Mouse (Mus musculus) MEL (cell line): ENCODE results near the gene Fam222a. TPM values are rescaled to one million over a fixed set of nuclear protein-coding genes. Genes with fewer than 3 reads are reported as not detected.

Source experiments
- DNase-seq: peaks from one replicate; pipeline ENCODE4 v3.0.0; 2011; ENCODE audit warnings: low read depth, low spot score
- H3K27ac ChIP-seq: 2 replicates; pipeline ENCODE4 v1.5.1; 2012; ENCODE audit warnings: low read depth, mild to moderate bottlenecking, control low read depth, low read length, moderate library complexity; ENCODE audit not compliant: control insufficient read depth
- H3K27me3 ChIP-seq, 2 experiments: fragments of 150-350 bp in 1 of 2; sonication (generic) in 1 of 2; 2 replicates each; pipeline ENCODE4 v1.6.1; 2012; ENCODE audit warnings: low read length in 2 of 2, mild to moderate bottlenecking in 2 of 2, improper control_type of control experiment in 1 of 2, moderate library complexity in 1 of 2; ENCODE audit not compliant: insufficient read depth in 2 of 2, control insufficient read depth in 1 of 2
- H3K36me3 ChIP-seq, 2 experiments: 2 replicates each; pipeline ENCODE4 v1.6.1; 2012 to 2014; ENCODE audit warnings: low read length in 2 of 2, improper control_type of control experiment in 1 of 2, inconsistent platforms in 1 of 2, mild to moderate bottlenecking in 1 of 2; ENCODE audit not compliant: insufficient read depth in 2 of 2, control insufficient read depth in 1 of 2
- H3K4me1 ChIP-seq, 2 experiments: fragments of 150-350 bp in 1 of 2; sonication (generic) in 1 of 2; 2 replicates each; pipeline ENCODE4 v1.6.1; 2012; ENCODE audit warnings: low read length in 2 of 2, improper control_type of control experiment in 1 of 2, mild to moderate bottlenecking in 1 of 2; ENCODE audit not compliant: insufficient read depth in 2 of 2, control insufficient read depth in 1 of 2
- H3K4me3 ChIP-seq, 2 experiments: fragments of 150-350 bp in 1 of 2; sonication (generic) in 1 of 2; 2 replicates each; pipeline ENCODE4 v1.5.1; 2012; ENCODE audit warnings: low read depth in 2 of 2, low read length in 2 of 2, mild to moderate bottlenecking in 2 of 2, moderate library complexity in 2 of 2, control low read depth in 1 of 2, improper control_type of control experiment in 1 of 2; ENCODE audit not compliant: control insufficient read depth in 1 of 2, insufficient read depth in 1 of 2
- H3K79me2 ChIP-seq: 2 replicates; pipeline ENCODE4 v1.6.1; 2012; ENCODE audit warnings: mild to moderate bottlenecking, low read length, moderate library complexity; ENCODE audit not compliant: control insufficient read depth, poor library complexity, insufficient read depth
- H3K9ac ChIP-seq: 2 replicates; pipeline ENCODE4 v1.6.1; 2012; ENCODE audit warnings: low read depth, mild to moderate bottlenecking, control low read depth, low read length, moderate library complexity; ENCODE audit not compliant: control insufficient read depth, poor library complexity, severe bottlenecking
- H3K9me3 ChIP-seq: fragments of 150-350 bp; sonication (generic); replicated peaks from 2 replicates; pipeline ENCODE4 v1.6.1; 2012; ENCODE audit warnings: mild to moderate bottlenecking, low read length, improper control_type of control experiment, moderate library complexity; ENCODE audit not compliant: insufficient read depth
- BHLHE40 ChIP-seq: IDR thresholded peaks from 2 replicates; pipeline ENCODE4 v1.6.1; 2012; ENCODE audit warnings: low read depth, mild to moderate bottlenecking, inconsistent platforms, low read length, improper control_type of control experiment, borderline replicate concordance
- CHD1 ChIP-seq: IDR thresholded peaks from 2 replicates; pipeline ENCODE4 v1.6.1; 2012; ENCODE audit warnings: low read depth, mild to moderate bottlenecking, inconsistent platforms, low read length, improper control_type of control experiment
- ETS1 ChIP-seq: IDR thresholded peaks from 2 replicates; pipeline ENCODE4 v1.6.1; 2012; ENCODE audit warnings: low read depth, mild to moderate bottlenecking, inconsistent platforms, low read length, improper control_type of control experiment, moderate library complexity
- MAFK ChIP-seq: IDR thresholded peaks from 2 replicates; pipeline ENCODE4 v1.6.1; 2011; ENCODE audit warnings: low read depth, mild to moderate bottlenecking, low read length, improper control_type of control experiment, borderline replicate concordance
- MAZ ChIP-seq: IDR thresholded peaks from 2 replicates; pipeline ENCODE4 v1.6.1; 2012; ENCODE audit warnings: low read depth, mild to moderate bottlenecking, inconsistent platforms, low read length, improper control_type of control experiment
- MXI1 ChIP-seq: IDR thresholded peaks from 2 replicates; pipeline ENCODE4 v1.6.1; 2011; ENCODE audit warnings: mild to moderate bottlenecking, low read depth, low read length, improper control_type of control experiment
- MYC ChIP-seq: IDR thresholded peaks from 2 replicates; pipeline ENCODE4 v1.6.1; 2011; ENCODE audit warnings: low read depth, mild to moderate bottlenecking, low read length, improper control_type of control experiment, moderate library complexity
- NELFE ChIP-seq: IDR thresholded peaks from 2 replicates; pipeline ENCODE4 v1.6.1; 2011; ENCODE audit warnings: low read depth, low read length, improper control_type of control experiment
- NRF1 ChIP-seq: IDR thresholded peaks from 2 replicates; pipeline ENCODE4 v1.6.1; 2014; ENCODE audit warnings: low read depth, mild to moderate bottlenecking, inconsistent platforms, low read length, improper control_type of control experiment, moderate library complexity; ENCODE audit not compliant: poor library complexity, insufficient read depth, severe bottlenecking
- SMC3 ChIP-seq: IDR thresholded peaks from 2 replicates; pipeline ENCODE4 v1.6.1; 2011; ENCODE audit warnings: low read depth, low read length, improper control_type of control experiment
- TCF12 ChIP-seq: IDR thresholded peaks from 2 replicates; pipeline ENCODE4 v1.6.1; 2014; ENCODE audit warnings: low read depth, mild to moderate bottlenecking, inconsistent platforms, low read length, improper control_type of control experiment, moderate library complexity
- USF2 ChIP-seq, 2 experiments: IDR thresholded peaks; 2 replicates each; pipeline ENCODE4 v1.6.1; 2011 to 2012; ENCODE audit warnings: improper control_type of control experiment in 2 of 2, low read length in 2 of 2, borderline replicate concordance in 1 of 2, inconsistent platforms in 1 of 2, low read depth in 1 of 2, mild to moderate bottlenecking in 1 of 2; ENCODE audit not compliant: insufficient read depth in 1 of 2
- polyA plus RNA-seq, 2 experiments: library from polyadenylated mRNA; stranded (reverse) in 1 of 2; unstranded in 1 of 2; fragments of >175 nt in 1 of 2; fragments of >200 nt in 1 of 2; gene quantifications; 2 replicates each; pipeline versions ENCODE4 v1.2.1 to v1.2.4; 2012; ENCODE audit warnings: low replicate concordance in 2 of 2, low read depth in 1 of 2; ENCODE audit not compliant: insufficient read length in 2 of 2, insufficient read depth in 1 of 2, missing spikeins in 1 of 2
- total RNA-seq: library from RNA; depleted of rRNA; stranded (reverse); fragments of 300-350 nt; gene quantifications from 2 replicates; pipeline ENCODE4 v1.2.3, GENCODE M21; 2012

The Fam222a gene
- total and polyA plus RNA-seq, 3 experiments: 0.27 to 0.70 TPM; not detected in 1

DNA sequence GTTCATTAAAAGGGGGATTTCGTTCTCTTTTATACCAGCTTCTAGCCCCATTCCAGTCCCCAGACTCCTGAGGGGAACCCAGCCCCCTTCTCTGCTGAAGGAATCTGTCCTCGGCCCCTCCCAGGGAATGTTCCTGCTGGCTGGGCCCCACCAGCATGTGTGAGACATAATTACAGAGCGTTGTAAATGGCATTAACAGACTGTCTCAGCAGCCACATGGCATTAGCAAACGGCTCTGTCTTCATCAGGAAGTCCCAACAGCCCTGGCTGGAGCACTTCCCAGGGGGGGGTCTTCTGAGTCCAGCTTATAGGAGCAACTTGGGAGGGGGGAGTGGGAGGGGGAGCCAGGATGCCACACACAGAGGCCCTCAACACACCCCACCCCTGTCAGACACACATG, 29.1 kb upstream of the Fam222a start:
- no peaks in the 10 kb centered on the region for H3K4me1 ChIP-seq
- TF ChIP-seq CHD1 (no peak), NELFE (no peak), BHLHE40 (no peak)
- TF ChIP-seq, all 39 proteins: peak for 0
- H3K79me2 ChIP-seq: no peaks in the 10 kb centered on the region
- no peaks in the 10 kb centered on the region for H3K36me3 ChIP-seq
- H3K27me3 ChIP-seq: peaks cover 0 to 3% of the 10 kb centered on the region in 2 experiments; a peak in 2 of 4 replicates
- H3K9ac ChIP-seq: no peak overlapping the region
- no peak overlapping the region for H3K27ac ChIP-seq
- no peak overlapping the region for H3K4me3 ChIP-seq
- DNase-seq: no peak
- H3K9me3 ChIP-seq: no peaks in the 10 kb centered on the region

DNA sequence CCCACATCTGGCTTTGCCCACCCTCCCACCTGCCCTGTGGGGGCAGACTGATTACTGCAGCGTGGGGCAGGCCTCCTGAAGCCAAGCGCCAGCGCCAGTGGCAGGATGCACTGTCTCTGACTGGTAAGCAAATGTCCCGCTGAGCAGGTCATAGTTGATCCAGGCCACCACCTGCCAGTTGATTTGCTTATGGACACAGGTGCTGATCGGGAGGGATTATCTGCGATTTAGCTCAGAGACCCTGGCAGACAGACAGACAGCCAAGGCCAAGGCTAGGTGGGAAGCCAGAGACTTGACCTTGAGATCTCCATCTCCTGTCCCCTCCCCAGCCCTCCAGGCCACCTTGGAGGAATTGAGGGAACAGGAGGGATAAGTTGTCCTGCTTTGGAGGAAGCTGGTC, 28.1 kb upstream of the Fam222a start:
- H3K27ac ChIP-seq: no peak overlapping the region
- no peaks in the 10 kb centered on the region for H3K9me3 ChIP-seq
- no peak overlapping the region for H3K9ac ChIP-seq
- H3K36me3 ChIP-seq: no peaks in the 10 kb centered on the region
- TF ChIP-seq MYC (no peak), ETS1 (no peak), NRF1 (no peak), USF2 (IDR thresholded peaks at IDR 0.05; ENCODE audit: borderline replicate concordance in 1 of 2, insufficient read depth in 1 of 2, low read depth in 1 of 2, low read length in 2 of 2) (no peak), NELFE (no peak), MAFK (no peak), BHLHE40 (no peak), SMC3 (no peak), TCF12 (no peak), MXI1 (no peak)
- H3K27me3 ChIP-seq: peaks cover 0 to 3% of the 10 kb centered on the region in 2 experiments; a peak in 2 of 4 replicates
- no peaks in the 10 kb centered on the region for H3K79me2 ChIP-seq
- DNase-seq: no peak
- H3K4me3 ChIP-seq: no peak overlapping the region
- H3K4me1 ChIP-seq: no peaks in the 10 kb centered on the region

DNA sequence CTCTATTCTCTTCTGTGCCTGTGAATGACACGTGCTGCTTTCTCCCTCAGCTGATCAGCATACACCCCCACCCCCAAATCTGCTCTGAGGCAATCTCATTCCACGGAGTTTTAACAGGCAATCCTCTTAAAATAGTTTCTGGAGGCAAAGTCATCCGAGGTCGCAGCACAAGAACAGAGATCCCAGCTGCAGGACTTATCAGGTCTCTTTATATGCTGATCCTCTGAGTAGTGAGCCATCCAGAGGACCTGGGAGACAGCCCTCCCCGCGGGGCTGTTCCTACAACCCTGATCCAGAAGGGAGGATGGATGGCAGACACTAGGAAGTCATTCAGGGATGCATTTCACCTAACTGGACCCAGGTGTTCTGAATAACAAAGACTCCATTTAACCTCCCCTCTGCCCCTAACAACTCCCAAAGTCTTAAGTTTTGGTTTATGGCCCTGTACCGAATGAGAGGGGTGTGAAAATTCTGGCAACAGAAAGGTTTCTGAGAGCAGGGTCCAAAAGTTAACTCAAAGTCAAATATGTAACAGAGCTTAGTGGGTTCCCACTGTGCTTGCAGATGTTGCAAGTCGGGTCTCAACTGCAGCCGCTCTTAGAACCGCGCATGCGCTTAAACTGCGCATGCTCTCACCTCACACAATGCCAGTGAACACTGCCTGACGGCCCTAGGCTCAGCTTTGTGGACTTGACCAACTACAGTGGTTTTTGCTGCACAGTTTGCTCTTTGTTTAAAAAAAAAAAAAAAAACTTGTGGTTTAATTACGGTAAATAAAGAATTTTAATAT, 26.0 kb upstream of the Fam222a start:
- no peaks in the 10 kb centered on the region for H3K9me3 ChIP-seq
- H3K4me3 ChIP-seq: no peak overlapping the region
- peaks cover 0 to 3% of the 10 kb centered on the region in 2 experiments; a peak in 2 of 4 replicates for H3K27me3 ChIP-seq
- no peak overlapping the region for H3K27ac ChIP-seq
- TF ChIP-seq MAZ (no peak), MYC (no peak), NELFE (no peak)
- no peaks in the 10 kb centered on the region for H3K79me2 ChIP-seq
- no peaks in the 10 kb centered on the region for H3K4me1 ChIP-seq
- DNase-seq: no peak
- H3K36me3 ChIP-seq: no peaks in the 10 kb centered on the region
- H3K9ac ChIP-seq: no peak overlapping the region
